Mouse (Mus musculus): ENCODE results near the gene Fbxw10. TPM values are rescaled to one million over a fixed set of nuclear protein-coding genes. Genes with fewer than 3 reads are reported as not detected.
A peak's percentile ranks its signal among the peaks of the same experiment; 100 is the strongest.

Fbxw10 gene
- 1 to 10 TPM; 1.0 to 2.4 (median 1.8) TPM for total RNA-seq (2022)

- DNase-seq (ENCODE audit: low spot score in 2 of 2), result peak in 1 of 2 experiments; percentile 6
Measured at GRCm38 (mm10) chr11:62846961-62847654, at the start of gene Fbxw10. Gene Fbxw10 (plus strand): TSS chr11:62847069.

GRCm38 (mm10) chr11:62804119-62804518 lies 42.8 kb upstream of the Fbxw10 start:
- no peak for DNase-seq (ENCODE audit: low spot score in 2 of 2)

GRCm38 (mm10) chr11:62807965-62808364 lies 38.9 kb upstream of the Fbxw10 start:
- no peak for DNase-seq (ENCODE audit: low spot score in 2 of 2)

DNA sequence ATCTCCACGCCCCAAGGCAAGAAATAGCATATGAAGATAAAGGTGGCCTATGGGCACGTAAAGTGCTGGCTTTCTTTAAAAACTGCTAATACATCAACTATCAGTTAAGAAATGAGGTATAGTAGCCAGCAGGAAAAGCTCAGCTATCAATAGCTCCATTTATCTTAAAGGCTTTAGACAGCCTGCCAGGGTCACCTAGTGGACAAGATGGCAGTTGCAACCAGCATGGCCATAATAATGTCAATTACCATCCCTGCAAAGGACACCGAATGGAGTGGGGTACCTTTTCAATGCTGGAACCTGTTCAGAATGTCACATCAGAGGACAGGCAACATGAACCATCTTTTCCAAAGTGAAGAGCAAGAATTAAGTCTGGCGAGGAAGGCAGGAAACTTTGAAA lies 37.7 kb upstream of the Fbxw10 start:
- DNase-seq (ENCODE audit: low spot score in 2 of 2), result no peak

- no peak for DNase-seq (ENCODE audit: low spot score in 2 of 2)
Measured at GRCm38 (mm10) chr11:62812268-62812667, 34.6 kb upstream of the Fbxw10 start.

DNA sequence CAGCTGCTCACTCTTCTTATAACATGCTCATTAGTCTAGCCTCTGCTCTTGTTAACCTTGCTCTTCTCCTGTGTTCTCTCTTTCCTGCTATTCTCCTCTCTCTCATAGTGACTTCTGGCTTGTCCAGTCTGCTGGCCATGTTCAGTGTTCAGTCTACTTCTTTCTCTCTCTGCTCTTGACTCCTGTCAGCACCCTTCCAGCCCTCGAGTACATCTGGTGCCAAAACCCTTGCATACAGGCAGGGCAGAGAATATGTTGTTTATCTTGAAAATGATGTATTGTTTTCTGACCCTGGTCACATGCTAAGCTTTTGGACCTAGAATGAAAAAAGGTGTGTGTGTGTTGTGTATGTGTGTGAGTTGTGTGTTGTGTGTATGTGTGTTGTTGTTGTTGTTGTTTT lies 33.4 kb upstream of the Fbxw10 start:
- DNase-seq (ENCODE audit: low spot score in 2 of 2), result no peak

- no peak for DNase-seq (ENCODE audit: low spot score in 2 of 2)
Measured at GRCm38 (mm10) chr11:62813970-62814624, 32.8 kb upstream of the Fbxw10 start.

GRCm38 (mm10) chr11:62814625-62815024 lies 32.2 kb upstream of the Fbxw10 start:
- no peak for DNase-seq (ENCODE audit: low spot score in 2 of 2)

DNA sequence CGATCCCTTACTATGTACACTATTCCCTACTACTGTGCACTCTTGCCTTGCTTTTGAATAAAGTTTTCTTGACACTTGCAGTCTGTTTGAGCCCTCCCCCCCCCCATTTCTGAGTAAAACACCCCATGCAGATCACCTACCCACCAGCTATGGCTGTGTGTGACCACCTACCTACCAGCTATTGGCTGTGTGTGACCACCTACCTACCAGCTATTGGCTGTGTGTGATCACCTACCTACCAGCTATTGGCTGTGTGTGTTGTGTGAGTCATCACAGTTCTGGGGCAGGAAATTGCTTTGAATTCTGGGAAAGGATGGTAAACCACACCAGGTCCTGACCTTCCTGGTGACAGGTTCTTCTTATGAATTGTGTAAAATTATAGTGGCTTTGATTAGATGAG lies 31.4 kb upstream of the Fbxw10 start:
- no peak for DNase-seq (ENCODE audit: low spot score in 2 of 2)

GRCm38 (mm10) chr11:62816591-62816990 lies 30.3 kb upstream of the Fbxw10 start:
- no peak for DNase-seq (ENCODE audit: low spot score in 2 of 2)

- DNase-seq (ENCODE audit: low spot score in 2 of 2), result no peak
Measured at GRCm38 (mm10) chr11:62819059-62819686, 27.7 kb upstream of the Fbxw10 start.

- peak; percentile 17 to 18 for DNase-seq (ENCODE audit: low spot score in 2 of 2)
Measured at GRCm38 (mm10) chr11:62820059-62820541, 26.8 kb upstream of the Fbxw10 start, which contains the start of gene Trim16. Gene Trim16 (plus strand): TSS chr11:62820231.

GRCm38 (mm10) chr11:62820661-62821437 lies 26.0 kb upstream of the Fbxw10 start:
- no peak for DNase-seq (ENCODE audit: low spot score in 2 of 2)

- no peak for DNase-seq (ENCODE audit: low spot score in 2 of 2)
Measured at GRCm38 (mm10) chr11:62821893-62822292, 25.0 kb upstream of the Fbxw10 start.

GRCm38 (mm10) chr11:62824211-62824610 lies 22.7 kb upstream of the Fbxw10 start:
- no peak for DNase-seq (ENCODE audit: low spot score in 2 of 2)

DNA sequence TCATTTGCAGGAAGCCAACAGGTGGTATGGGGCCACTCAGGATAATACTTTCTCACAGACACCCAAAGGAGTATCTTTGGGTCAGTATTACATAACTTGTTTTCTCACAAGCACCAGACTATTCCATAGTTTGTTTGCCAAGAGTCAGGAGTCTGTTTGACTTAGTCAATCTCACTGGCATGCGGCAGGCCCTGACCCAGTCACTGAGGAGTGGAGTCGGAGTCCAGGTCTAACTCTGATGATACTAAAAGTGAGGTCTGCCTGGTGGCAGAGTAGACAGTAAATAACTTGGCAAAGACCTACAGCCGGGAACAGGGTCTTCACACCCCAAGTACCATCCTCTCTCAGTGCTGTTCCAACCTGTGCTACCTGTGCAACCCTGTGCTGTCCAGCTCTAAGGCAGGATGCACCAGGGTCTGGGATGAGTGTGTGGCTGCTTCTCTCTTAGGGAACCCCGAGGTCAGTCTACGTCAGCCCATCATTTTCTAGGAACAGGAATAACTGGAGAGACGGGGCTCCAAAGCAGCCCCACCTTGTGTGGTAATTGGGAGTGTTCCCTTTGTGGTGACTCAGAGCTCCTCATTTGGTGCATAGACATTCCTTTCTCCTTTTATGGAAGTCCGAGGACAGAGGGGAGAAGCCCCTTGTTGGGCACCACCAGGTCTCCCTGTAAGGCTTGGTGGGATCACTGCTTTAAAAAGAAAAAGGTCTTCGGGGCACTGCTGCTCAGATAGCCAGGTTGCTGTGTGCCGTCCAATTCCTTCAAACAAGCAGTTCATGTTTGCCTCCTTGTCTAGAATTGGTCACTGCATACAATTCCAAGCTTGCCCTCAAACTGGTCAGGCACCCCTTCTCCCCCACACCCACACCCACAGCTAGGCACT lies 21.4 kb upstream of the Fbxw10 start:
- DNase-seq (ENCODE audit: low spot score in 2 of 2), result no peak

GRCm38 (mm10) chr11:62826106-62826733 lies 20.6 kb upstream of the Fbxw10 start:
- no peak for DNase-seq (ENCODE audit: low spot score in 2 of 2)

DNA sequence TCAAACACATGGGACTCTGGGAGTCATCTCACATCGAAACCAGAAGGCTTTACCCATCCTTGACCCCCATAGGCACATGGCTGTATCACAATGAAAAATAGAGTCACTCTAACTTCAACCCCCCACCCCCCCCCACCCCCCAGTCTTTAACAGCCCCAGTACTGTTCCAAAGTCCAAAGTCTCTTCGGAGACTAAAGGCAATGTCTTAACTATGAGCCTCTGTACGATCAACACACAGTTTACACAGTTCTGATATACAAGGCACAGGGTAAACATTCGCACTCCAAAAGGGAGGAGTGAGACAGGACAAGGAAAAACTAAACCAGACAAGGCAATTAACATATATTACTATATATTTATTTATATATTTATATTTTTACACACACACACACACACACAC lies 19.7 kb upstream of the Fbxw10 start:
- DNase-seq (ENCODE audit: low spot score in 2 of 2), result no peak

- no peak for DNase-seq (ENCODE audit: low spot score in 2 of 2)
Measured at GRCm38 (mm10) chr11:62827911-62828310, 19.0 kb upstream of the Fbxw10 start.

DNA sequence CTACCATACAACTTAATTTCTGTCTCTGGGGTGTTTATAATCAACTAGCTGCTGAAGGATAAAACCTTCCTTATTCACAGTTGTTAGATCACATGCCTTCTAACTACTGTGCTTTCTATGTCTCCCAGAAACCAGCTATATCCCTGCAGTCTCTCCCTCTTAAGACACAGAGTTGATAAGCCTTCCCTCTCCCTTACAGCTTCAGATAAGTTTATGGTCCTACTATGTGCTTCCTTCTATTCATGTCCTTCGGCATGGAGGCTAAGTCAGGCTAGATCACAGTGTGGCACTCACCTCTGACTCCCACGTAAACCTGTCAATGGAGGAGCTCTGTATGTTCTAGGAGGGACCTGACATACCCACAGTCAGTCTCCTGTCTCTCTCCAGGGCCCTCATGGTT lies 16.5 kb upstream of the Fbxw10 start:
- DNase-seq (ENCODE audit: low spot score in 2 of 2), result no peak
